Mouse (Mus musculus): ENCODE measurements around the gene Hhipl1. TPM values are rescaled to one million over a fixed set of nuclear protein-coding genes. Genes with fewer than 3 reads are reported as not detected.

The Hhipl1 gene
- polyA plus RNA-seq, 1 experiment: 0.40 TPM

DNA sequence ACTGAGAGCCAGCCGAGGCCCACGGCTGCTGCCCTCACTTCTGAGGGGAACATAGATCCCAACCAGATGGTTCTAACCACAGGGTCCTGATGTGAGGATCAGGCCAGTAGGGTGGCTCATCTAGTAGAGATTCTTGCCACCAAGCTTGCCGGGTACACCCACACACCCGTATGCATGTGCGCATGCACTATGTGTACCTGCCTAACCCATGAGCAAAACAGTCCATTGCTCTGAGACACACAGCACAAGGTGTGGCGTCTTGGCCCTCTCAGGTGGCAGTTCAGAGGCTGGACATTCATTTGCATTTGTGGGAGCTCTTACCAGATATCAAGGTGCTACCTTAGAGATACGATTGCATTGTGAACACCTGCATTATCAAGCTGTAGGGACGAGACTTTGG, 42.1 kb downstream of the Hhipl1 start:
- DNase-seq (ENCODE audit: low read depth, low spot score): no peak
- WGBS: 74% methylated on average over 8 of the region's 8 CpGs

GRCm38 (mm10) chr12:108349026-108349425, 43.0 kb downstream of the Hhipl1 start:
- 54% methylated on average over 5 of the region's 5 CpGs for WGBS
- DNase-seq (ENCODE audit: low read depth, low spot score): no peak

- no peak for DNase-seq (ENCODE audit: low read depth, low spot score)
- 80% methylated on average over 10 of the region's 10 CpGs for WGBS
Measured at GRCm38 (mm10) chr12:108350931-108351330, 44.9 kb downstream of the Hhipl1 start.

GRCm38 (mm10) chr12:108352371-108353136, 46.5 kb downstream of the Hhipl1 start:
- 17% methylated on average over 35 of the region's 35 CpGs for WGBS
- DNase-seq (ENCODE audit: low read depth, low spot score): no peak

DNA sequence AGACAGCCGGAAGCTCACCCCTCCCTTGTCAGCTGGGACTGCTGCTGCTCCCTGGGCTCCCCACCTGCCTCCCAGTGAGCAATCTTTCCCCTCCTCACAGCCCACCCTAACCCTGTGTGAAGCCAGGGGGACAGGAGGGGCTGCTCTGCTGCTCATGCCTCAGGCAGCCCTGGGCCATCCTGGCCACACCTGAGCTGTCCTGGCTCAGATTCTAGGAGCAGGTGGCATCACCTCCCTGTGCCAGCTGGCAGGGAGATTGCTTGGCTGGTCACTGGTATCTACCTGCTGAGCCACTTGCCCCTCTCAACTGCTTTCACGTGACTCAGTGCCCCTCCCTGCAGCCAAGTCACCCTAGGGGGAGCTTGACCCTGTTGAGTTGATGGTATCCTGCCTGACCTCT, 48.2 kb downstream of the Hhipl1 start:
- DNase-seq (ENCODE audit: low read depth, low spot score): no peak
- 68% methylated on average over 2 of the region's 2 CpGs for WGBS

GRCm38 (mm10) chr12:108355271-108355670, 49.2 kb downstream of the Hhipl1 start:
- WGBS: 59% methylated on average over 1 of the region's 1 CpGs
- no peak for DNase-seq (ENCODE audit: low read depth, low spot score)

GRCm38 (mm10) chr12:108355986-108356385, 49.9 kb downstream of the Hhipl1 start:
- DNase-seq (ENCODE audit: low read depth, low spot score): no peak

DNA sequence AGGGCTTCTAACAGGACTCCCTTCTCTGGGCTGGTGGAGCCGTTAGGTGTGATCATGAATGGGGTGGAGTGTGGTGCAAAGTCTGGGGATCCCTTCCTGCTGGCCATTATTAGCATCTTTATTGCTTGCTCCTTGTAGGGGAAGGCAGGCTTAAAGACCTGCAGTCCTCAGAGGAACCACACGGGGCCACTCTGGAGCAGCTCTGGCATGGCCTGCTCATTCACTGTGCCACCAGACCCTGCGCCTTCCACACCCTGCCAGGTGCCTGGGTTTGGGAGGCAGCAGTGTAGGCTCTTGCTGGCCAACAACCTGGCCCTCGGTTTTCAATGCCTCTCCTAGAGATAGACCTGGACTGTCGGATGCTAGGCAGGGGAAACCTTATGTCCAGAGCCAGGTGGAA, 57.7 kb downstream of the Hhipl1 start:
- peak; percentile 57 for DNase-seq (ENCODE audit: low read depth, low spot score)
- WGBS: 2% methylated on average over 5 of the region's 5 CpGs

GRCm38 (mm10) chr12:108365340-108365739, 59.3 kb downstream of the Hhipl1 start:
- DNase-seq (ENCODE audit: low read depth, low spot score): peak; percentile 27
- 13% methylated on average over 3 of the region's 3 CpGs for WGBS

DNA sequence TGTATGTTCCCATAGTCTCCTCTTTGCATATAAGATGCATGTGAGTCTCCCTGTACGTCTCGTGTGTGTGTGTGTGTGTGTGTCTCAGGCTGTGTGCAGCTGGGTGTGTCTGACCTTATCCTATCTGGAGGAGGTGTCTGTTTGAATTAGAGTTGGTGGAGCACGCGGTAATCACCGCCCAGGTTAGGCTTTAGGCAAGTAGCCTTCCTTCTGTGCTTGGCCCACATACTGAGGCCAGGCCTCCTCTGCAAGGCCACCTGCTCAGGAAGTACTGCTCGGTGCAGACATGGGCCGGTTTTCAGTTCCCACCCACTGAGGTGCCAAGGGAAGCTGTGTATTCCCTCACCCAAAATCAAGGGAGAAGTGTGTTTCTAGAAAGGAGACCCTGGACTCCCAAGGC, 59.8 kb downstream of the Hhipl1 start:
- 24% methylated on average over 7 of the region's 7 CpGs for WGBS
- no peak for DNase-seq (ENCODE audit: low read depth, low spot score)

- no peak for DNase-seq (ENCODE audit: low read depth, low spot score)
Measured at GRCm38 (mm10) chr12:108367909-108368308, 61.8 kb downstream of the Hhipl1 start.

DNA sequence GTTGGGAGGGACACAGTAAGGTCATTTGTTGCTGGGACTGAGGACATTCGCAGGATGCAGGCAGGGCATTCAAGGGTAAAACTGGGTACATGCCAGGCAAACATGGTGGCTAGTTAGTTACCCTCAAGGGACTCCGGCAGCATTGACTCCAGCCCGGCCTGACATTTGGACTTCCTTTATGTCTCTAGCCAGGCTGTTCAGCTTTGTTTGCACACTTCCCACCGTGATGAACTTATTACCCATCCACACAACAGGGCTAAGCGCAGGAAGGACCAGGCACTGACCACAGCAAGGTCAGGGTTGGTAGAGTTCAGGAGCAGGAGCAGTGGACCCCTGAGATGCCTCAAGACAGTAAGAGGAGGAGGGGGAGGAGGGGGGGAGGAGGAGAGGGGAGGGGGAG, 62.9 kb downstream of the Hhipl1 start:
- DNase-seq (ENCODE audit: low read depth, low spot score): no peak
- WGBS: 51% methylated on average over 5 of the region's 5 CpGs

More at GRCm38 (mm10) chr12:108367909-108368308, 61.8 kb downstream of the Hhipl1 start:
- 78% methylated on average over 2 of the region's 2 CpGs for whole genome bisulfite sequencing

- WGBS: 43% methylated on average over 19 of the region's 19 CpGs
- no peak for DNase-seq (ENCODE audit: low read depth, low spot score)
Measured at GRCm38 (mm10) chr12:108370596-108371428, 64.7 kb downstream of the Hhipl1 start, which contains the start of gene Eml1. Gene Eml1, plus strand, starts transcription at chr12:108370957.

DNA sequence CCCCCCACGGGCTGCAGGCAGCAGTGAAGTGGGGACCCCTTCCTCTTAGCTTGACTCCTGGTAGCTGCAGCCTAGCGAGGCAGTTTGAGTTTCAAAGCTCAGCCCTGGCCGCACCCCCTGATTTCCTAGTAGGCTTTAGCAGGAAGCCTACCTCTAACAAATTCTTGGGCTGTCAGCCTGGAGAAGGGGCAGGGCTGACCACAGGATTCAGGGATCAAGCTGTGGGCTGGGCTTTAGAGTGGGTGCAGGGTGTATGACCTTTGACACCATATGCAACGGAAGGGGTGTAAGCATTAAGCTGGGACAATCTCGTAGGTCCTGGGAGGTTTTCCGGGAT, 65.3 kb downstream of the Hhipl1 start:
- no peak for DNase-seq (ENCODE audit: low read depth, low spot score)
- WGBS: 58% methylated on average over 6 of the region's 6 CpGs

DNA sequence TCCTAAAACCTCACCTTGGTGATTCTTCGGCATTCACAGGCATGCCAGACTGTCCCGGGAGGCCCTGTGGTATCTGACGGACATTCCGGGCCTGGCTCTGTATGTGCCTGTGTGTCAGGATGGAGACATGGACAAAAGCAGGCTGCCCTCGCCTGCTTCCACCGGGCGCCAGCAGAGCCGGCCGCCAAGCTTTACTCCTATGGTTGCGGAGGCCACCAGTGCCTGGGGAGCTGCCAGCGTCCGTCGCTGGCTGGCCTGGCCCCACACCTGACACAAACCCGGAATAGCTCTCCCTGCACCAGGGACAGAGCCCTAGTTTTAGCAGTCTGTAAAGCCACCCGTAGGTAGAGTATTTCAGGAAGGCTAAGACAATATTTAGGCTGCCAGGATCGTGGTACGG, 66.2 kb downstream of the Hhipl1 start:
- WGBS: 82% methylated on average over 17 of the region's 17 CpGs

DNA sequence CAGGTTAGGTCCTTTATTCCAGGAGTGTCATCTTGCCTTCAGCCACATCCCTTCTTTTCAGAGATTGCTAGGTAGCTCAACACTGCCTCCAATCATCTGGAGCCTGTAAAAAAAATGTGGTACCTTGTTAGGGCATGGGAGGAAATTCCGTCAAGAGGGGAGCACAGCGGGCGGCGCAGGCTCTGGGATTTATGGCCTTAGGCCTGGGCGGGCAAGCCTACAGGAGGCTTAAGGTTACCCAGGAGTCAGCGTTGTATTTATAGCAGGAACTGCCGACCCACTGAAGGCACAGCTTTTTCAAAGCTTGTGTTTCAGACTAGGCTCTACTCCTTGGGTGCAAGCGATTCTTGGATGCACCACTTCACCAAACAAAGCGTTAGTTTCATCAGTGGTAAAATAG, 67.5 kb downstream of the Hhipl1 start:
- 61% methylated on average over 9 of the region's 9 CpGs for WGBS
- no peak for DNase-seq (ENCODE audit: low read depth, low spot score)

More for the DNA sequence above, 66.2 kb downstream of the Hhipl1 start:
- no peak for DNase-seq (ENCODE audit: low read depth, low spot score)

GRCm38 (mm10) chr12:108374689-108375088, 68.6 kb downstream of the Hhipl1 start:
- no peak for DNase-seq (ENCODE audit: low read depth, low spot score)
- 85% methylated on average over 8 of the region's 8 CpGs for WGBS

GRCm38 (mm10) chr12:108378379-108379133, 72.5 kb downstream of the Hhipl1 start:
- 82% methylated on average over 13 of the region's 13 CpGs for WGBS

More at GRCm38 (mm10) chr12:108378379-108379133, 72.5 kb downstream of the Hhipl1 start:
- DNase-seq (ENCODE audit: low read depth, low spot score): no peak
